Mouse (Mus musculus): Measurements from ENCODE around the gene Arl4c. TPM values are rescaled to one million over a fixed set of nuclear protein-coding genes. Genes with fewer than 3 reads are reported as not detected.

Gene Arl4c
- total and polyA plus RNA-seq, 2 experiments, result 0.86 to 1.4 TPM

- no peaks in the 10 kb centered on the region for H3K36me3 ChIP-seq (ENCODE audit: control insufficient read depth, insufficient read depth, low read length)
- no peak overlapping the region for H3K9ac ChIP-seq (ENCODE audit: low read depth, low read length)
- no peaks in the 10 kb centered on the region for H3K4me1 ChIP-seq (ENCODE audit: control insufficient read depth, insufficient read depth, low read length)
- H3K4me3 ChIP-seq (ENCODE audit: insufficient read depth, low read depth, low read length), result no peak overlapping the region
- WGBS, result 66% methylated on average over 3 of the region's 3 CpGs
- no peaks in the 10 kb centered on the region for H3K27me3 ChIP-seq (ENCODE audit: control insufficient read depth, insufficient read depth, low read length)
- DNase-seq (ENCODE audit: extremely low read depth, low read depth, low spot score), result no peak
- no peak overlapping the region for H3K27ac ChIP-seq (replicated peaks; ENCODE audit: insufficient read depth, low read depth, low read length)
- no peak for TF ChIP-seq CTCF (IDR thresholded peaks at IDR 0.05; ENCODE audit: low read depth, low read length)
- no peak for TF ChIP-seq POLR2A (IDR thresholded peaks at IDR 0.05; ENCODE audit: extremely low read depth, insufficient read depth, low read length)
- H3K79me2 ChIP-seq (ENCODE audit: control insufficient read depth, insufficient read depth, low read length), result no peaks in the 10 kb centered on the region
Observed at GRCm38 (mm10) chr1:88708191-88708590, 6.2 kb upstream of the Arl4c start.

- H3K36me3 ChIP-seq (ENCODE audit: control insufficient read depth, insufficient read depth, low read length), result no peaks in the 10 kb centered on the region
- no peak overlapping the region for H3K4me3 ChIP-seq (ENCODE audit: insufficient read depth, low read depth, low read length)
- H3K27me3 ChIP-seq (ENCODE audit: control insufficient read depth, insufficient read depth, low read length), result no peaks in the 10 kb centered on the region
- DNase-seq (ENCODE audit: extremely low read depth, low read depth, low spot score), result no peak
- H3K9ac ChIP-seq (ENCODE audit: low read depth, low read length), result no peak overlapping the region
- WGBS, result 68% methylated on average over 6 of the region's 6 CpGs
- no peak overlapping the region for H3K27ac ChIP-seq (replicated peaks; ENCODE audit: insufficient read depth, low read depth, low read length)
- H3K4me1 ChIP-seq (ENCODE audit: control insufficient read depth, insufficient read depth, low read length), result no peaks in the 10 kb centered on the region
- no peaks in the 10 kb centered on the region for H3K79me2 ChIP-seq (ENCODE audit: control insufficient read depth, insufficient read depth, low read length)
- TF ChIP-seq CTCF (IDR thresholded peaks at IDR 0.05; ENCODE audit: low read depth, low read length) (no peak), POLR2A (IDR thresholded peaks at IDR 0.05; ENCODE audit: extremely low read depth, insufficient read depth, low read length) (no peak)
Observed at GRCm38 (mm10) chr1:88707536-88707935, 5.5 kb upstream of the Arl4c start.

GRCm38 (mm10) chr1:88705799-88706198 is 3.8 kb upstream of the Arl4c start:
- H3K4me3 ChIP-seq (ENCODE audit: insufficient read depth, low read depth, low read length), result no peak overlapping the region
- H3K9ac ChIP-seq (ENCODE audit: low read depth, low read length), result no peak overlapping the region
- peak; percentile 71 for DNase-seq (ENCODE audit: extremely low read depth, low read depth, low spot score)
- TF ChIP-seq POLR2A (IDR thresholded peaks at IDR 0.05; ENCODE audit: extremely low read depth, insufficient read depth, low read length) (no peak), CTCF (IDR thresholded peaks at IDR 0.05; ENCODE audit: low read depth, low read length) (peak; percentile 99)
- H3K79me2 ChIP-seq (ENCODE audit: control insufficient read depth, insufficient read depth, low read length), result no peaks in the 10 kb centered on the region
- no peaks in the 10 kb centered on the region for H3K36me3 ChIP-seq (ENCODE audit: control insufficient read depth, insufficient read depth, low read length)
- no peak overlapping the region for H3K27ac ChIP-seq (replicated peaks; ENCODE audit: insufficient read depth, low read depth, low read length)
- under 1% methylated on average over 15 of the region's 15 CpGs for WGBS
- peaks cover 3% of the 10 kb centered on the region; the same call in 1 of the 2 replicates for H3K27me3 ChIP-seq (ENCODE audit: control insufficient read depth, insufficient read depth, low read length)
- H3K4me1 ChIP-seq (ENCODE audit: control insufficient read depth, insufficient read depth, low read length), result peaks cover 2% of the 10 kb centered on the region; the same call in 1 of the 2 replicates

GRCm38 (mm10) chr1:88705050-88705449 is 3.0 kb upstream of the Arl4c start:
- TF ChIP-seq POLR2A (IDR thresholded peaks at IDR 0.05; ENCODE audit: extremely low read depth, insufficient read depth, low read length), result no peak
- no peak for TF ChIP-seq CTCF (IDR thresholded peaks at IDR 0.05; ENCODE audit: low read depth, low read length)
- Histone ChIP-seq H3K4me3 (ENCODE audit: insufficient read depth, low read depth, low read length) (no peak overlapping the region), H3K36me3 (ENCODE audit: control insufficient read depth, insufficient read depth, low read length) (no peaks in the 10 kb centered on the region), H3K9ac (ENCODE audit: low read depth, low read length) (no peak overlapping the region), H3K27me3 (ENCODE audit: control insufficient read depth, insufficient read depth, low read length) (peaks cover 3% of the 10 kb centered on the region; the same call in 1 of the 2 replicates), H3K27ac (replicated peaks; ENCODE audit: insufficient read depth, low read depth, low read length) (no peak overlapping the region), H3K79me2 (ENCODE audit: control insufficient read depth, insufficient read depth, low read length) (no peaks in the 10 kb centered on the region), H3K4me1 (ENCODE audit: control insufficient read depth, insufficient read depth, low read length) (peaks cover 2% of the 10 kb centered on the region; the same call in 1 of the 2 replicates)
- DNase-seq (ENCODE audit: extremely low read depth, low read depth, low spot score), result no peak
- 67% methylated on average over 6 of the region's 6 CpGs for WGBS

GRCm38 (mm10) chr1:88700961-88701861 is 810 bp downstream of the Arl4c start:
- H3K4me1 ChIP-seq (ENCODE audit: control insufficient read depth, insufficient read depth, low read length), result peaks cover 2% of the 10 kb centered on the region; the same call in 1 of the 2 replicates
- H3K4me3 ChIP-seq (ENCODE audit: insufficient read depth, low read depth, low read length), result peak overlapping the region; percentile 68
- 2% methylated on average over 78 of the region's 78 CpGs for WGBS
- H3K9ac ChIP-seq (ENCODE audit: low read depth, low read length), result peak overlapping the region; percentile 77
- DNase-seq (ENCODE audit: extremely low read depth, low read depth, low spot score), result no peak
- no peak for TF ChIP-seq CTCF (IDR thresholded peaks at IDR 0.05; ENCODE audit: low read depth, low read length)
- TF ChIP-seq POLR2A (IDR thresholded peaks at IDR 0.05; ENCODE audit: extremely low read depth, insufficient read depth, low read length), result no peak
- no peaks in the 10 kb centered on the region for H3K36me3 ChIP-seq (ENCODE audit: control insufficient read depth, insufficient read depth, low read length)
- peaks cover 3% of the 10 kb centered on the region; the same call in 1 of the 2 replicates for H3K27me3 ChIP-seq (ENCODE audit: control insufficient read depth, insufficient read depth, low read length)
- H3K27ac ChIP-seq (replicated peaks; ENCODE audit: insufficient read depth, low read depth, low read length), result peak overlapping the region; percentile 24; the same call in 1 of the 2 replicates
- no peaks in the 10 kb centered on the region for H3K79me2 ChIP-seq (ENCODE audit: control insufficient read depth, insufficient read depth, low read length)
